Mouse (Mus musculus) ES-Bruce4 (cell line): ENCODE data around the gene Sez6. TPM values are rescaled to one million over a fixed set of nuclear protein-coding genes. Genes with fewer than 3 reads are reported as not detected.

Source experiments
- H3K27ac ChIP-seq: 2 replicates; pipeline ENCODE4 v1.5.1; 2012; ENCODE audit warnings: low read length, inconsistent platforms; ENCODE audit not compliant: insufficient read depth
- H3K27me3 ChIP-seq: 2 replicates; pipeline ENCODE4 v1.6.1; 2012; ENCODE audit warnings: mild to moderate bottlenecking, low read length, inconsistent platforms; ENCODE audit not compliant: control insufficient read depth, poor library complexity, insufficient read depth, severe bottlenecking
- H3K36me3 ChIP-seq: 2 replicates; pipeline ENCODE4 v1.6.1; 2012; ENCODE audit warnings: inconsistent platforms, mild to moderate bottlenecking, low read length, moderate library complexity; ENCODE audit not compliant: control insufficient read depth, poor library complexity, insufficient read depth, severe bottlenecking
- H3K4me1 ChIP-seq: one replicate; pipeline ENCODE4 v1.8.1; 2011; ENCODE audit warnings: low read length; ENCODE audit not compliant: control insufficient read depth, insufficient read depth
- H3K4me3 ChIP-seq: 2 replicates; pipeline ENCODE4 v1.5.1; 2011; ENCODE audit warnings: low read depth, mild to moderate bottlenecking, low read length
- H3K9ac ChIP-seq: 2 replicates; pipeline ENCODE4 v1.6.1; 2012; ENCODE audit warnings: low read depth, mild to moderate bottlenecking, inconsistent platforms; ENCODE audit not compliant: poor library complexity, severe bottlenecking
- H3K9me3 ChIP-seq: replicated peaks from 2 replicates; pipeline ENCODE4 v1.6.1; 2012; ENCODE audit warnings: mild to moderate bottlenecking, low read length, inconsistent platforms; ENCODE audit not compliant: control insufficient read depth, poor library complexity, insufficient read depth, severe bottlenecking
- CTCF ChIP-seq: IDR thresholded peaks from one replicate; pipeline ENCODE4 v1.8.1; 2011; ENCODE audit warnings: low read depth, low read length
- EP300 ChIP-seq: IDR thresholded peaks from 2 replicates; pipeline ENCODE4 v1.6.1; 2011; ENCODE audit warnings: low read depth, low read length; ENCODE audit not compliant: insufficient read depth
- POLR2A ChIP-seq: IDR thresholded peaks from one replicate; pipeline ENCODE4 v1.8.1; 2011; ENCODE audit warnings: low read length; ENCODE audit not compliant: insufficient read depth
- polyA plus RNA-seq: library from polyadenylated mRNA; stranded (reverse); fragments of >200 nt; gene quantifications from 2 replicates; pipeline ENCODE4 v1.2.4, GENCODE M21; 2011; ENCODE audit warnings: low read depth; ENCODE audit not compliant: missing spikeins, insufficient read depth, insufficient read length

The Sez6 gene
- polyA plus RNA-seq, 1 experiment = 0.57 TPM

DNA sequence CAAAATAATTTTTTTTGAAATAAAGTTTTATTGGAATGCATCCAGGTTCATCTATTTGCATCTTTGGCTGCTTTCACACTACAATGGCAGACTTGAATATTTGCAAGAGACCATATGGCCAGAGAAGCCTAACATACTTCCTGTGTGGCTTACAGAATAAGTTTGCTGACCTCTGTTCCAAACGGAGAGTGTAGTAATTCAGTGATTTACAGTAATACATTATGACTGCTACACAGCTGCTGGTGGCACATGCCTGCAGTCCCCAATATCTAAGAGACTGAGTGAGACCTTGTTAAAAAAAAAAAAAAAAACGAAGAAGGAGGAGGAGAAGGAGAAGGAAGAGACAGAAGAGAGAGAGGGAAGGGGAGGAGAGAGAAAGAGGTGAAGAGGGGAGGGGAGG is 41.1 kb upstream of the Sez6 start:
- H3K36me3 ChIP-seq = peaks cover 2% of the 10 kb centered on the region; the same call in 1 of the 2 replicates
- no peak overlapping the region for H3K4me3 ChIP-seq
- TF ChIP-seq EP300 = no peak
- TF ChIP-seq CTCF = no peak
- no peak for TF ChIP-seq POLR2A
- H3K9me3 ChIP-seq = no peaks in the 10 kb centered on the region
- H3K9ac ChIP-seq = no peak overlapping the region
- H3K4me1 ChIP-seq = peaks cover 19% of the 10 kb centered on the region
- H3K27me3 ChIP-seq = no peaks in the 10 kb centered on the region
- no peak overlapping the region for H3K27ac ChIP-seq

DNA sequence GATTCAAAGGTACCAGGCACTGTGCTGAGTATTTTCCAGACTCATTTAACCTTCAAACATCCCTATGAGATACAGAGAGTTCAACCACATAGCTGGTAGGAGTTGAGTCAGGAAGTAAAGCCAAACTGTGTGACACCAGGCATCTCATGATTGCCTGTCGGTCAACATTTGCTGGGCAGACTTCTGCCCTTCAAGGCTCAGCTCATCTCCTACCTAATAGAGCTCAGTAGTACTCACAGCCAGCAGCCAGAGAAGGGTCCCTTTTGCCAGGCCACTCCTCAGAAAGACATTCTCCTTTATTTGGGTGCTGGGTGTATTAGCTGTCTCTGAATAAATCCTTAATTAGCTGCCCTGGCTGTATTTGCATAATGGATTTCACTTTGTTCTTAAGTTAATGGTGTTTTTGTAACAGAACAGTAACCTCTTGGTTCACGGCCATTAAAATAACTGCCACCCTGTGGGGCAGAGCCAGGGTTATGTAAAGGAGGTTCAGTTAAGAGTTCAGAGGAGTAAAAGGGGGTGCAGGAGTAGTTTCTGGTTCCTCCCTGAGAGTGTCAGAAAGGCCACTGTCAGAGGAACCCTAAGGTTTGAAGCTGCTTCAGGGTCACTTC is 39.8 kb upstream of the Sez6 start:
- Histone ChIP-seq H3K36me3 (peaks cover 2% of the 10 kb centered on the region; the same call in 1 of the 2 replicates), H3K27me3 (no peaks in the 10 kb centered on the region), H3K9ac (peak overlapping the region; percentile 33), H3K4me3 (no peak overlapping the region), H3K9me3 (no peaks in the 10 kb centered on the region), H3K27ac (peak overlapping the region; percentile 86), H3K4me1 (peaks cover 21% of the 10 kb centered on the region)
- TF ChIP-seq EP300 (no peak), CTCF (no peak), POLR2A (no peak)

DNA sequence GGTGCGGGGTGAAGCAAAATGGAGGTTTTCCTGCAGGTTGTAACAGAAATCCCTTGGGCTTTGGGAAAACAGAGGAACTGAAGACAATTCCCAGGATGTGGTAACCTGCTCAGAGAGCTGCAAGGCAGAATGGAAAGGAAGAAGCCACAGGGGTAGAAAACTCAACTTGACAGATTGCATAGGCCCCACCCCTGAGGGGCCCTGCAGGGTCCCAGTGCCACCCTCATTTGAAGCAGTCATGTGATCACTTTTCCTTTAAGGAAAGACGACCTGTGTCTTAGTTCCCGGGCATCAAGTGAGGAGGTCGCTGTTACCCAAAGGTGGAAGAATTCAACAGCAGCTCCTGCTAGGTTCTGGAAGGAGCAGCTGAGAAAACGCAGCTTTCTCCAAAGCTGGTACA is 37.7 kb upstream of the Sez6 start:
- Histone ChIP-seq H3K4me1 (peaks cover 18% of the 10 kb centered on the region), H3K27me3 (no peaks in the 10 kb centered on the region), H3K9me3 (no peaks in the 10 kb centered on the region), H3K9ac (peak overlapping the region; percentile 51), H3K27ac (peak overlapping the region; percentile 88), H3K4me3 (peak overlapping the region; percentile 60), H3K36me3 (peaks cover 2% of the 10 kb centered on the region; the same call in 1 of the 2 replicates)
- 0 out of 2 replicates have a peak, but pooled peaks have one; percentile 22 for TF ChIP-seq EP300
- TF ChIP-seq POLR2A = no peak
- TF ChIP-seq CTCF = no peak

DNA sequence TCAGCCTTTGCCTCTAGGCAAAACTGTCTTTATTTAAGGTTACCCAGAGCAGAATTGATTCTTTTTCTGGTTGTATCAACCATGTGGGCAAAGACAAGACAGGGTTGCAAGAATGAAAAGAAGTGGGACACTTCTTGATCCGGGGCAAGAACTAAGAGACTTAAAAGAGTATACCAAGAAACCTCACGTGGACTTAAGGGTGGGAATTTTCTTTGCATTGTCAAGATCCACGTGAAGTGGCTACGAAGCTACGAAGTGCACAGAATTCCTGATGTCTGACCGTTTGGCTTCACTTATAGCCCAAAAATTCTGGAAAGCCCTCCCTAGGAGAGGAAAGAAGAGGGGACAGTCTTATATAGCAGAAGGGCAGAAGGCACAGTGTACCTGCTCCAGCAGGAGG is 37.3 kb upstream of the Sez6 start:
- H3K27ac ChIP-seq = peak overlapping the region; percentile 88
- TF ChIP-seq EP300 (no peak), CTCF (no peak), POLR2A (no peak)
- H3K4me1 ChIP-seq = peaks cover 16% of the 10 kb centered on the region
- H3K36me3 ChIP-seq = peaks cover 2% of the 10 kb centered on the region; the same call in 1 of the 2 replicates
- peak overlapping the region; percentile 51 for H3K9ac ChIP-seq
- H3K9me3 ChIP-seq = no peaks in the 10 kb centered on the region
- H3K27me3 ChIP-seq = no peaks in the 10 kb centered on the region
- H3K4me3 ChIP-seq = peak overlapping the region; percentile 60

DNA sequence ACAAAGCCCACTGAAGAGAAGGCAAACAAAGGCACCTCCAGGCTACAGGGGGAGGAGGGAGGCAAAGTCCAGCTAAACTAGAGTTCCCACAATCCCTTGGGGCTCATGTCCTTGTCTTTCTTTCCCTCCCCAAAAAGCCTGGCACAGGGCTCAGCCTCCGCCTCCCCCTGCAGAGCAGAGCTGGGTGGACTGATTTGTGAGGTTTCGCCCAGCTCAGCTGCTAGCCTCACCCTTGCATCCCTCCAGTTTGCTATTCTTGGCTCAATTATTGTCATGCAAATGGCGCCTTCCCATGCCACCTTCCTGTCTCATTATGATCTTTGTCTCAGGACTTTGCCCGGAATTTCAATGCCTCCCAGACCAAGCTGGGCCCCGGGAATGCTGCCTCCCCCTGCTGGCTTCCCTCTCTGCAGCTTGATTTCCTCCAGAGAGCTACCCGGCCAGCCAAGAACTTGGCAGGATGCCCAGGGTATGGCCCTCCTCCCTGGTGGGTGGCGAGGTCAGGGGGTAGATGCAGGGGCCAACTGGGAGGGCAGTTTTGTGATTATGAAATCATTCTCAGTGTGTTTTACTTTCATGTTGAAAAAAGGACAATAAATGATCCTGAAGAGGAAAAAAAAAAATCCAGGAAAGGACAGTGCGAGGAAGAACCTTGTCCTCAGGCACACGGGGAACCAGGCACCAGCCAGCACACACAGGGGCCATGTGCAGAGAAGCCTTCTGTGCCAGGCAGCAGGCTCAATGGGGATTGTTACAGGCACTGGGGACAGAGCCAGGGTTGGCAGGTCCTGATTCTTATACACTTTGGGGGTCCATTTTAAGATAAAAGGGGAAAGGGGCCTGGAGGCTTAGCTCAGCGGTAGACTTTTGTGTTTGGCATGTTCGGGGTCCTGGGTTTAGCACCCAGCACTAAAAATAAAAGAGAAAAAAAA is 36.5 kb upstream of the Sez6 start, which contains the start of gene Pipox:
Gene Pipox, minus strand, starts transcription at position 310 of the 932 bp plus-strand sequence.
- Histone ChIP-seq H3K36me3 (peaks cover 1% of the 10 kb centered on the region; the same call in 1 of the 2 replicates), H3K9me3 (no peaks in the 10 kb centered on the region), H3K4me1 (peaks cover 16% of the 10 kb centered on the region), H3K9ac (peak within 1 kb of the TSS; percentile 51), H3K27me3 (no peaks in the 10 kb centered on the region), H3K4me3 (peak within 1 kb of the TSS; percentile 60), H3K27ac (peak within 1 kb of the TSS; percentile 88)
- peak; percentile 99 for TF ChIP-seq EP300
- peak; percentile 49 for TF ChIP-seq CTCF
- TF ChIP-seq POLR2A = no peak
